Mouse (Mus musculus): ENCODE measurements around the gene Abcd3. TPM values are rescaled to one million over a fixed set of nuclear protein-coding genes. Genes with fewer than 3 reads are reported as not detected.

The Abcd3 gene
- polyA plus RNA-seq, 1 experiment = 4.2 TPM

GRCm38 (mm10) chr3:121724553-121724952, 90.5 kb downstream of the Abcd3 start:
- H3K27me3 ChIP-seq (ENCODE audit: control insufficient read depth, insufficient read depth, low read length) = no peaks in the 10 kb centered on the region
- H3K36me3 ChIP-seq (ENCODE audit: control insufficient read depth, insufficient read depth, low read length) = no peaks in the 10 kb centered on the region
- H3K27ac ChIP-seq (ENCODE audit: control insufficient read depth, insufficient read depth, low read depth, low read length) = no peak overlapping the region
- H3K4me1 ChIP-seq (ENCODE audit: control insufficient read depth, insufficient read depth, low read length) = peaks cover 19% of the 10 kb centered on the region
- H3K4me3 ChIP-seq (ENCODE audit: control insufficient read depth, low read depth, low read length) = peak overlapping the region; percentile 86
- TF ChIP-seq CTCF (IDR thresholded peaks at IDR 0.05; ENCODE audit: control insufficient read depth, insufficient read depth, insufficient replicate concordance, low read depth, low read length) (no peak), POLR2A (IDR thresholded peaks at IDR 0.05; ENCODE audit: control insufficient read depth, low read depth, low read length) (no peak)

GRCm38 (mm10) chr3:121723968-121724524, 91.1 kb downstream of the Abcd3 start:
- TF ChIP-seq CTCF (IDR thresholded peaks at IDR 0.05; ENCODE audit: control insufficient read depth, insufficient read depth, insufficient replicate concordance, low read depth, low read length) = no peak
- no peak for TF ChIP-seq POLR2A (IDR thresholded peaks at IDR 0.05; ENCODE audit: control insufficient read depth, low read depth, low read length)
- peaks cover 22% of the 10 kb centered on the region for H3K4me1 ChIP-seq (ENCODE audit: control insufficient read depth, insufficient read depth, low read length)
- peak overlapping the region; percentile 22; the same call in 1 of the 2 replicates for H3K27ac ChIP-seq (ENCODE audit: control insufficient read depth, insufficient read depth, low read depth, low read length)
- no peaks in the 10 kb centered on the region for H3K36me3 ChIP-seq (ENCODE audit: control insufficient read depth, insufficient read depth, low read length)
- H3K4me3 ChIP-seq (ENCODE audit: control insufficient read depth, low read depth, low read length) = peak overlapping the region; percentile 86
- H3K27me3 ChIP-seq (ENCODE audit: control insufficient read depth, insufficient read depth, low read length) = no peaks in the 10 kb centered on the region

- H3K27ac ChIP-seq (ENCODE audit: control insufficient read depth, insufficient read depth, low read depth, low read length) = peak within 1 kb of the TSS; percentile 22
- H3K27me3 ChIP-seq (ENCODE audit: control insufficient read depth, insufficient read depth, low read length) = no peaks in the 10 kb centered on the region
- H3K4me3 ChIP-seq (ENCODE audit: control insufficient read depth, low read depth, low read length) = peak within 1 kb of the TSS; percentile 86
- no peaks in the 10 kb centered on the region for H3K36me3 ChIP-seq (ENCODE audit: control insufficient read depth, insufficient read depth, low read length)
- peaks cover 29% of the 10 kb centered on the region for H3K4me1 ChIP-seq (ENCODE audit: control insufficient read depth, insufficient read depth, low read length)
- TF ChIP-seq POLR2A (IDR thresholded peaks at IDR 0.05; ENCODE audit: control insufficient read depth, low read depth, low read length) (no peak), CTCF (IDR thresholded peaks at IDR 0.05; ENCODE audit: control insufficient read depth, insufficient read depth, insufficient replicate concordance, low read depth, low read length) (peak; percentile 26; the same call in 1 of the 2 replicates)
Observed at GRCm38 (mm10) chr3:121722971-121723844, 91.9 kb downstream of the Abcd3 start, which contains the start of gene F3. TSS of gene F3 (plus strand) at chr3:121723537.

GRCm38 (mm10) chr3:121721691-121722070, 93.4 kb downstream of the Abcd3 start:
- no peak overlapping the region for H3K27ac ChIP-seq (ENCODE audit: control insufficient read depth, insufficient read depth, low read depth, low read length)
- no peaks in the 10 kb centered on the region for H3K27me3 ChIP-seq (ENCODE audit: control insufficient read depth, insufficient read depth, low read length)
- H3K4me1 ChIP-seq (ENCODE audit: control insufficient read depth, insufficient read depth, low read length) = peaks cover 31% of the 10 kb centered on the region
- TF ChIP-seq POLR2A (IDR thresholded peaks at IDR 0.05; ENCODE audit: control insufficient read depth, low read depth, low read length) (no peak), CTCF (IDR thresholded peaks at IDR 0.05; ENCODE audit: control insufficient read depth, insufficient read depth, insufficient replicate concordance, low read depth, low read length) (no peak)
- H3K4me3 ChIP-seq (ENCODE audit: control insufficient read depth, low read depth, low read length) = no peak overlapping the region
- H3K36me3 ChIP-seq (ENCODE audit: control insufficient read depth, insufficient read depth, low read length) = no peaks in the 10 kb centered on the region

GRCm38 (mm10) chr3:121720801-121721690, 94.1 kb downstream of the Abcd3 start:
- Histone ChIP-seq H3K27me3 (ENCODE audit: control insufficient read depth, insufficient read depth, low read length) (no peaks in the 10 kb centered on the region), H3K27ac (ENCODE audit: control insufficient read depth, insufficient read depth, low read depth, low read length) (no peak overlapping the region), H3K4me3 (ENCODE audit: control insufficient read depth, low read depth, low read length) (no peak overlapping the region), H3K36me3 (ENCODE audit: control insufficient read depth, insufficient read depth, low read length) (no peaks in the 10 kb centered on the region), H3K4me1 (ENCODE audit: control insufficient read depth, insufficient read depth, low read length) (peaks cover 31% of the 10 kb centered on the region)
- TF ChIP-seq POLR2A (IDR thresholded peaks at IDR 0.05; ENCODE audit: control insufficient read depth, low read depth, low read length) (no peak), CTCF (IDR thresholded peaks at IDR 0.05; ENCODE audit: control insufficient read depth, insufficient read depth, insufficient replicate concordance, low read depth, low read length) (no peak)

- H3K27ac ChIP-seq (ENCODE audit: control insufficient read depth, insufficient read depth, low read depth, low read length) = no peak overlapping the region
- no peak for TF ChIP-seq POLR2A (IDR thresholded peaks at IDR 0.05; ENCODE audit: control insufficient read depth, low read depth, low read length)
- TF ChIP-seq CTCF (IDR thresholded peaks at IDR 0.05; ENCODE audit: control insufficient read depth, insufficient read depth, insufficient replicate concordance, low read depth, low read length) = no peak
- H3K27me3 ChIP-seq (ENCODE audit: control insufficient read depth, insufficient read depth, low read length) = no peaks in the 10 kb centered on the region
- no peak overlapping the region for H3K4me3 ChIP-seq (ENCODE audit: control insufficient read depth, low read depth, low read length)
- H3K4me1 ChIP-seq (ENCODE audit: control insufficient read depth, insufficient read depth, low read length) = peaks cover 29% of the 10 kb centered on the region
- no peaks in the 10 kb centered on the region for H3K36me3 ChIP-seq (ENCODE audit: control insufficient read depth, insufficient read depth, low read length)
Observed at GRCm38 (mm10) chr3:121719701-121720100, 95.4 kb downstream of the Abcd3 start.
